Mouse (Mus musculus): ENCODE measurements at regions not wholly inside any gene's neighbourhood (a gene's known extent, or its start where the extent isn't known, plus 50 kb on each side); places are given as distances from the start of the nearest gene placed in this dataset.

DNA sequence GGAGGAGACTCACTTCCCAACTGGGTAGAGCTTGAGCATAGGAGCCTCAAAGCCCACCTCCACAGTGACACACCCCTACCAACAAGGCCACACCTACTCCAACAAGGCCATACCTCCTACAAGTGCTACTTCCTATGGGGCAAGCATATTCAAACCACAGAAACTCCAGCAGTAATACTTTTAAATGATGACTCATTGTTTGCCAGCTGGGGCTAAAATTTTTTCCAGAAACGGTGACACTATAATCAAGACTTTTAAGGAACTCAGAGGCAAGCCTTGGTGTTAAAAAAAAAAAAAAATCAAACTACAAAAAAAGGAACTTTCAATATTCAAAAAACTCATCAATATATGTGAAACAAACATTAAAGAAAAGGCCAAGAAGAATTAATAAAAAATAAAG, 248.4 kb upstream of the Prep start:
- no peak overlapping the region for H3K9ac ChIP-seq
- no peaks in the 10 kb centered on the region for H3K27me3 ChIP-seq (ENCODE audit: control insufficient read depth, insufficient read depth, low read length)
- no peaks in the 10 kb centered on the region for H3K4me1 ChIP-seq (replicated peaks; ENCODE audit: control insufficient read depth, insufficient read depth, low read length)
- H3K27ac ChIP-seq = no peak overlapping the region
- no peaks in the 10 kb centered on the region for H3K36me3 ChIP-seq (replicated peaks; ENCODE audit: control insufficient read depth, insufficient read depth)
- no peak overlapping the region for H3K4me3 ChIP-seq (replicated peaks; ENCODE audit: low read length)
- WGBS = 80% methylated on average over 1 of the region's 1 CpGs
- H3K9me3 ChIP-seq (ENCODE audit: control insufficient read depth, low read length) = no peaks in the 10 kb centered on the region
- H3K4me2 ChIP-seq (replicated peaks) = no peak overlapping the region
- ATAC-seq (ENCODE audit: low FRiP score) (no peak), DNase-seq (ENCODE audit: low spot score) (no peak)

GRCm38 (mm10) chr10:44796205-44796604, 267.9 kb upstream of the Prdm1 start:
- H3K9me3 ChIP-seq (ENCODE audit: control insufficient read depth, low read length) = peaks cover 13% of the 10 kb centered on the region; the same call in 1 of the 2 replicates
- WGBS = 78% methylated on average over 1 of the region's 1 CpGs
- H3K4me1 ChIP-seq (replicated peaks; ENCODE audit: control insufficient read depth, insufficient read depth, low read length) = no peaks in the 10 kb centered on the region
- ATAC-seq (ENCODE audit: low FRiP score) = no peak
- H3K36me3 ChIP-seq (replicated peaks; ENCODE audit: control insufficient read depth, insufficient read depth) = no peaks in the 10 kb centered on the region
- no peak overlapping the region for H3K9ac ChIP-seq
- H3K4me2 ChIP-seq (replicated peaks) = no peak overlapping the region
- DNase-seq (ENCODE audit: low spot score) = no peak
- H3K27ac ChIP-seq = no peak overlapping the region
- no peaks in the 10 kb centered on the region for H3K27me3 ChIP-seq (ENCODE audit: control insufficient read depth, insufficient read depth, low read length)
- no peak overlapping the region for H3K4me3 ChIP-seq (replicated peaks; ENCODE audit: low read length)

GRCm38 (mm10) chr10:44785386-44785785, 257.1 kb upstream of the Prdm1 start:
- no peak for DNase-seq (ENCODE audit: low spot score)

GRCm38 (mm10) chr10:44780381-44780958, 252.2 kb upstream of the Prdm1 start:
- H3K4me2 ChIP-seq (replicated peaks) = no peak overlapping the region
- H3K9me3 ChIP-seq (ENCODE audit: control insufficient read depth, low read length) = no peaks in the 10 kb centered on the region
- no peak overlapping the region for H3K9ac ChIP-seq
- no peak for ATAC-seq (ENCODE audit: low FRiP score)
- H3K27ac ChIP-seq = no peak overlapping the region
- H3K27me3 ChIP-seq (ENCODE audit: control insufficient read depth, insufficient read depth, low read length) = no peaks in the 10 kb centered on the region
- no peaks in the 10 kb centered on the region for H3K36me3 ChIP-seq (replicated peaks; ENCODE audit: control insufficient read depth, insufficient read depth)
- no peak overlapping the region for H3K4me3 ChIP-seq (replicated peaks; ENCODE audit: low read length)
- WGBS = 91% methylated on average over 5 of the region's 5 CpGs
- no peak for DNase-seq (ENCODE audit: low spot score)
- H3K4me1 ChIP-seq (replicated peaks; ENCODE audit: control insufficient read depth, insufficient read depth, low read length) = no peaks in the 10 kb centered on the region

More at GRCm38 (mm10) chr10:44785386-44785785, 257.1 kb upstream of the Prdm1 start:
- no peak overlapping the region for H3K9ac ChIP-seq
- H3K27ac ChIP-seq = no peak overlapping the region
- H3K9me3 ChIP-seq (ENCODE audit: control insufficient read depth, low read length) = no peaks in the 10 kb centered on the region
- WGBS = 58% methylated on average over 6 of the region's 6 CpGs
- H3K4me1 ChIP-seq (replicated peaks; ENCODE audit: control insufficient read depth, insufficient read depth, low read length) = no peaks in the 10 kb centered on the region
- H3K4me3 ChIP-seq (replicated peaks; ENCODE audit: low read length) = no peak overlapping the region
- no peak for ATAC-seq (ENCODE audit: low FRiP score)
- no peak overlapping the region for H3K4me2 ChIP-seq (replicated peaks)
- H3K27me3 ChIP-seq (ENCODE audit: control insufficient read depth, insufficient read depth, low read length) = no peaks in the 10 kb centered on the region
- no peaks in the 10 kb centered on the region for H3K36me3 ChIP-seq (replicated peaks; ENCODE audit: control insufficient read depth, insufficient read depth)

- Histone ChIP-seq H3K4me1 (replicated peaks; ENCODE audit: control insufficient read depth, insufficient read depth, low read length) (no peaks in the 10 kb centered on the region), H3K27me3 (ENCODE audit: control insufficient read depth, insufficient read depth, low read length) (no peaks in the 10 kb centered on the region), H3K9ac (no peak overlapping the region), H3K27ac (no peak overlapping the region), H3K4me2 (replicated peaks) (no peak overlapping the region), H3K9me3 (ENCODE audit: control insufficient read depth, low read length) (no peaks in the 10 kb centered on the region), H3K36me3 (replicated peaks; ENCODE audit: control insufficient read depth, insufficient read depth) (no peaks in the 10 kb centered on the region), H3K4me3 (replicated peaks; ENCODE audit: low read length) (no peak overlapping the region)
- DNase-seq (ENCODE audit: low spot score) = no peak
- no peak for ATAC-seq (ENCODE audit: low FRiP score)
- WGBS = 71% methylated on average over 8 of the region's 8 CpGs
Measured at GRCm38 (mm10) chr10:44779568-44780207, 251.4 kb upstream of the Prdm1 start.

GRCm38 (mm10) chr10:44777214-44777613, 248.9 kb upstream of the Prdm1 start:
- Histone ChIP-seq H3K36me3 (replicated peaks; ENCODE audit: control insufficient read depth, insufficient read depth) (no peaks in the 10 kb centered on the region), H3K4me3 (replicated peaks; ENCODE audit: low read length) (no peak overlapping the region), H3K9ac (no peak overlapping the region), H3K27ac (no peak overlapping the region), H3K27me3 (ENCODE audit: control insufficient read depth, insufficient read depth, low read length) (no peaks in the 10 kb centered on the region), H3K4me2 (replicated peaks) (no peak overlapping the region), H3K4me1 (replicated peaks; ENCODE audit: control insufficient read depth, insufficient read depth, low read length) (no peaks in the 10 kb centered on the region), H3K9me3 (ENCODE audit: control insufficient read depth, low read length) (no peaks in the 10 kb centered on the region)
- ATAC-seq (ENCODE audit: low FRiP score) = no peak
- DNase-seq (ENCODE audit: low spot score) = no peak
- WGBS = 93% methylated on average over 2 of the region's 2 CpGs

- H3K36me3 ChIP-seq (replicated peaks; ENCODE audit: control insufficient read depth, insufficient read depth) = no peaks in the 10 kb centered on the region
- H3K9me3 ChIP-seq (ENCODE audit: control insufficient read depth, low read length) = no peaks in the 10 kb centered on the region
- H3K9ac ChIP-seq = no peak overlapping the region
- ATAC-seq (ENCODE audit: low FRiP score) (no peak), DNase-seq (ENCODE audit: low spot score) (no peak)
- 30% methylated on average over 2 of the region's 2 CpGs for WGBS
- H3K4me1 ChIP-seq (replicated peaks; ENCODE audit: control insufficient read depth, insufficient read depth, low read length) = no peaks in the 10 kb centered on the region
- no peak overlapping the region for H3K4me2 ChIP-seq (replicated peaks)
- H3K27me3 ChIP-seq (ENCODE audit: control insufficient read depth, insufficient read depth, low read length) = no peaks in the 10 kb centered on the region
- no peak overlapping the region for H3K27ac ChIP-seq
- no peak overlapping the region for H3K4me3 ChIP-seq (replicated peaks; ENCODE audit: low read length)
Measured at GRCm38 (mm10) chr10:44776175-44776574, 247.9 kb upstream of the Prdm1 start.

- Histone ChIP-seq H3K4me1 (replicated peaks; ENCODE audit: control insufficient read depth, insufficient read depth, low read length) (no peaks in the 10 kb centered on the region), H3K36me3 (replicated peaks; ENCODE audit: control insufficient read depth, insufficient read depth) (no peaks in the 10 kb centered on the region), H3K4me2 (replicated peaks) (no peak overlapping the region), H3K27ac (no peak overlapping the region), H3K9me3 (ENCODE audit: control insufficient read depth, low read length) (no peaks in the 10 kb centered on the region), H3K9ac (no peak overlapping the region), H3K4me3 (replicated peaks; ENCODE audit: low read length) (no peak overlapping the region), H3K27me3 (ENCODE audit: control insufficient read depth, insufficient read depth, low read length) (no peaks in the 10 kb centered on the region)
- ATAC-seq (ENCODE audit: low FRiP score) (no peak), DNase-seq (ENCODE audit: low spot score) (no peak)
- 90% methylated on average over 3 of the region's 3 CpGs for WGBS
Measured at GRCm38 (mm10) chr10:44765527-44765926, 237.2 kb upstream of the Prdm1 start.

GRCm38 (mm10) chr10:44763102-44763501, 234.8 kb upstream of the Prdm1 start:
- Histone ChIP-seq H3K4me2 (replicated peaks) (no peak overlapping the region), H3K9ac (no peak overlapping the region), H3K9me3 (ENCODE audit: control insufficient read depth, low read length) (no peaks in the 10 kb centered on the region), H3K36me3 (replicated peaks; ENCODE audit: control insufficient read depth, insufficient read depth) (no peaks in the 10 kb centered on the region), H3K4me1 (replicated peaks; ENCODE audit: control insufficient read depth, insufficient read depth, low read length) (no peaks in the 10 kb centered on the region), H3K27ac (no peak overlapping the region), H3K27me3 (ENCODE audit: control insufficient read depth, insufficient read depth, low read length) (no peaks in the 10 kb centered on the region), H3K4me3 (replicated peaks; ENCODE audit: low read length) (no peak overlapping the region)
- no peak for ATAC-seq (ENCODE audit: low FRiP score)
- 41% methylated on average over 3 of the region's 3 CpGs for WGBS
- no peak for DNase-seq (ENCODE audit: low spot score)

DNA sequence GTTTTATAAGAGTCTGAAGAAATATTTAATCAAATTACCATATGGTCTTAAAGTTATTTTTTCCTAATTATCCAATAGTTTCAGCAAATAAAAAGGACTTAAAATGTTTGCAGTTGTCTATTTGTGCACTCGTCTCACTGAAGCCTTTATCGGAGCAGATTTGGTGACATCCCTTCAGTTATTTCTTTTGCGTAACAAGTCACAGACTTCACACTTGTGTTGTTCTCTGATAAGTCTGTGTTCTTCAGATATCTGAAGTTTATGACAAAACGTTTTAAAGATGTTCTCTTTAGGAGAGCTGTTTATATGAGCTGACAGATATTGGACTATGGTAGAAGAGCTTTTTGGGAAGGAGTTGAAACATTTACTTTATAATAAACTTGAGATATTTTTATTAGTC, 233.8 kb upstream of the Prdm1 start:
- no peak overlapping the region for H3K4me2 ChIP-seq (replicated peaks)
- no peak overlapping the region for H3K4me3 ChIP-seq (replicated peaks; ENCODE audit: low read length)
- no peaks in the 10 kb centered on the region for H3K9me3 ChIP-seq (ENCODE audit: control insufficient read depth, low read length)
- WGBS = 84% methylated on average over 4 of the region's 4 CpGs
- no peaks in the 10 kb centered on the region for H3K4me1 ChIP-seq (replicated peaks; ENCODE audit: control insufficient read depth, insufficient read depth, low read length)
- H3K27ac ChIP-seq = no peak overlapping the region
- no peaks in the 10 kb centered on the region for H3K27me3 ChIP-seq (ENCODE audit: control insufficient read depth, insufficient read depth, low read length)
- ATAC-seq (ENCODE audit: low FRiP score) (no peak), DNase-seq (ENCODE audit: low spot score) (no peak)
- no peak overlapping the region for H3K9ac ChIP-seq
- H3K36me3 ChIP-seq (replicated peaks; ENCODE audit: control insufficient read depth, insufficient read depth) = no peaks in the 10 kb centered on the region
